Mouse (Mus musculus) embryo, embryonic 11.5 days (tissue): ENCODE data around the gene Mgat5b.

Experiments
- DNase-seq: peaks from one replicate; pipeline ENCODE4 v3.0.0-alpha.2; 2012; ENCODE audit warnings: low read depth, low spot score

Mgat5b gene

GRCm38 (mm10) chr11:116917361-116917760 lies 1.3 kb upstream of the Mgat5b start:
- no peak for DNase-seq

GRCm38 (mm10) chr11:116919186-116920020 lies 740 bp downstream of the Mgat5b start:
- DNase-seq = no peak

DNA sequence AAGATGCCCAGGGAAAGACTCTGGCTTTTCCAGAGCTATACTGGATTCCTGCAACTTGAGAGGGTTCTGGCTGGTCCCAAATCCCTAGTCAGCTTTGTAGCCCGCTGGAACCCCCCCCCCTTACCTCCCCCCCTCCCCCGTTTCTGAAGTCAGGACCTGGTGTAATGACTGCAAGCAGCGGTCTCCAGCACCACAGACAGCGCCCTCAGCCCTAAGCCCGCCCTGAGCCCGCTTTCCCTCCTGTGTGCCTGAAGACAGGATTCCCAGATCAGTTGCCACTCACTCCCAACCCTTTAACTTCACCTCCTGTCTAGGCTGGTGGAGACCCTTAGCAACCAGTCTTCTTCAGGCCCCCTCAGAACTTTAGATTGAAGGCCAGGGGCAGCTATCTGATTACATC lies 2.1 kb downstream of the Mgat5b start:
- DNase-seq = peak; percentile 43

GRCm38 (mm10) chr11:116922058-116922457 lies 3.4 kb downstream of the Mgat5b start:
- no peak for DNase-seq

GRCm38 (mm10) chr11:116928031-116928430 lies 9.4 kb downstream of the Mgat5b start:
- no peak for DNase-seq

GRCm38 (mm10) chr11:116934862-116935261 lies 16.2 kb downstream of the Mgat5b start:
- DNase-seq = no peak

DNA sequence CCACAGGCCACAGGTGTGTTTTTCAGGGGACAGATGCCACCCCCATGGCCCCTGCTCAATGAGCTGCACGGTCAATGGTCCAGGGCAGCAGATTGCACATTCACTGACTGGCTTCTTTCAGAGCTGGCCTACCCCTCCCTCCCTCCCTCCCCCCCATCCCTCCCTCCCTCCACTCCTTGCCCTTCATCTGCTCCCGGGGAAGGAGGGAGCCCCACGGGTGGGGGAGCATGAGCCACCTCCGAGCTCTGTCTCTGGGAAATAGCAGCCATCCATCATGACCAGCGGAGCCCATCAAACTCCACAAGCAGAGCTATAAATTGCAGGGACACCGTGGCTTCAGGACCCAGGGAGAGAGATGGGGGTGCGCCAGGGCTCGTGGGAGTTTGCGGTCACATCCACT lies 16.7 kb downstream of the Mgat5b start:
- DNase-seq = peak; percentile 46

DNA sequence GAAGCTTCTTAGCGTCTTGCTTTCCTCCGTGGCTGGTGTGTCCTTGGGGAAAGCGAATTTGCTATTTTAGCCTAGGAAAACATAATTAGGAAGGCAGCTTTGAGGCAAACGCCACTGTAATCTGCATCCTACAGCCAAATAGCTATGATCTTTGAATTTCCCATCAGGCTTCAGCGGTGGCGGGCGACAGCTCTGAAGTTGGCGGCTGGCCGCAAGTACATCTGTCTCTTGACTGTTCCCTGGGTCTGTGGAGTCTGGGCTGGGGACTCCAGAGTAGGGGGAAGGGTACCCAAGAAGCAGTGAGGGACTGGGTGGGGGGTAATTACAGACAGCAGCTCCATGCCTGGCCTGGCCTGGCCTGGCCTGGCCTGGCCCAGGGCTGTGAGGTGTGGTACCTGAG lies 17.3 kb downstream of the Mgat5b start:
- DNase-seq = no peak

GRCm38 (mm10) chr11:116937141-116937540 lies 18.5 kb downstream of the Mgat5b start:
- DNase-seq = no peak

DNA sequence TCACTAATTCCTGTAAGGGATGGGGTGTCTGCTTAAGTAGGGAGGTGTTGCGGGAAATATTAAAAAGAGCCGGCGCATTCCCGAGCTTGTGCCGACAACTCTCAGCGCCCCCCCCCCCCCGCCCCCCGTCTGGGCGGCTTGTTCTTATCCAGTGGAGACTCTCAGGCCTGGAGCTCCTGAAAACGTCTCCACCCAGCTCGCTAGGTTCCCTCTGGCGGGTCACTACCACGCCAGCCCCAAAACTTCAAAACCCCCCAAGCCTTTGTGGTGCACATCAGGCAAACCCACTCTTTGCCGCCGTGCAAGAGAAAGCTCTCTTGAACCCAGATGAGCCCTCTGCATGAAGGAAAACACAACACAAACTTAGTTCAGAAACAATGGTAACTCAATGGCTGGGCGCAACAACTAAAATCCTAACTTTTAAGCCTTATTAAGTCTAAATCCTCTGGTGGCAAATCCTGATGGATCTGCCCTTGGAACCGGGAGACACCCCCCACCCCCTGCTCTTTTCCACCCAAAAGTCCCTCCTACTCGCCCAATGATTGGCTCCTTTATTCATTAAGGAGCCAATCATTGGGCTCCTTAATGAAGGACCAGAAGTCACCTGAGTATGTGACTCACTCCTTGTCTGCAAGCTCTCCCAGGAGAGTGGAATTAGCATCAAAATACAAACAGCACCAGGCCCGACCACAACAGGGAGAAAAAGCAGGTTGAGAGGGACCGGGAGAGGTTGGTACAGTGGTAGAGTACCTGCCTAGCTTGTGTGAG lies 21.6 kb downstream of the Mgat5b start:
- DNase-seq = no peak

DNA sequence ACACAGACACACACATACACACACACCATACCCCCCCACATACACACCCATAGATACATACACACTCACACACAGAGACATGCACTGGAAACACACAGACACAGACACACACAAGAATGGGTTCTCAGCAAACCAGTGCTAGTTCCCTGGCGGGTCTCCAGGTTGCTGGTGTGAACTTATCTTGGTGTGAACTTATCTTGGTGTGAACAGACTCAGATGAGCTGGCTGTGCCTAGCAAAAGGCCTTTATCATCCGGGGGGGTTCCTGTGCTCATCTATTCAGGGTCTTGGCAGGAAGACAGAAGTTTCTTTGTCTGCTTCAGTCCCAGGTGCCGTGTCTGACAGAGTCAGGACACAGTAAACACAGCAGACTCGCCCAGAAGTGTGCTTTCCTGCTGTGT lies 25.7 kb downstream of the Mgat5b start:
- DNase-seq = no peak

DNA sequence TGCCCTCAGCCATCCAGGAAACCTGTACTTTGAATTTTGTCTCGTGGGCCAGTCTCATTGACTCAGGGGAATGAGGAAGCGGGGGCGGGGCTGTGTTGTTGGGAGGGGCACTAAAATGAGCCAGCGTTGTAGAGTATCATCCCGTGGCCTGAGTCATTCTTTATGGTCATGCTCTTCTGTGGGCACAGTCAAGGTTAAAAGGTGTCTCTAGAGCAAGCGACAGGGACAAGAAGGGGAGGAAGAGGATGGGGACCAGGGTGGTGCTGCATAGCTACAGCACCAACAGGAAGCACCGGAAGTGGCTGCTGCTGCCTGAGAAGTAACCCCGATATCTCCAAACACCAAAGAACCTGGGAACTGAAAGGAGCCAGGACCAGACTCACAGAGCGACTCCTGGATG lies 31.2 kb downstream of the Mgat5b start:
- no peak for DNase-seq

DNA sequence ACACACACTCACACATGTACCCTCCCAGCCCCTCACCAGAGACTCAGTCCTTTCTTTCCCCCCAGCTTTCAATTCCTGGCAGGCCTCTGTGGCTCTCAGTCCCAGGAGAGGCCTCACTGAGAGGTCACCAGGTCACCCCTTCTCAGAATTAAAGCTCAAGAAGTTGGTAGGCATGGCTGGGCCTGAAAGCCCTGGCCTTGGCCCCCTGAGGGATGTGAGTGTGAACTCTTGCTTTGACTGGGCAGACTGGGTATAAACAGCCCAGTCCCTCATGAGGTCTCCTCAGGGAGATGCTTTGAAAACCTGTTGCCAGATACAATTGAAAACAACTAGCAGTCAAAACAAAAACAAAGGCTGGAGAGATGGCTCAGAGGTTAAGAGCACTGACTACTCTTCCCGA lies 32.8 kb downstream of the Mgat5b start:
- DNase-seq = no peak

GRCm38 (mm10) chr11:116954231-116955118 lies 35.8 kb downstream of the Mgat5b start:
- DNase-seq = no peak

DNA sequence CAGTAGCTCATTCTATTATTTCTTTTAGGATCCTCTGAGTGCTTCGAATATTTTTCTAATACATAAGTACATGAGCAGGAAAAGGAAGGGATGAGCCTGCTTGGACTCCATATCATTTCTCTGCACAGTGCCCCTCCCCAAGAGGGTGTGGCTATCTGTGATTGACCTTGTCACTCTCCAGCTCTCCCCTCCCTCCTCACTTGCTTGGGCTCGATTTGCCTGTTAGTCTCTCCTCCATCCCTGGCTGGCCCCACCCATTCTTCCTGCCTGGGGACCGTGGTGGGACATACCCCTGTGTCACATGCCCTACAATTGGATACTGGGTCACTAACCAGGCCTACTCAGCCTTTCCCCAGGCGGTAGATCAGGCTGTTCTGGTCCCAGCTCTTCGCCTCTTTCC lies 39.9 kb downstream of the Mgat5b start:
- DNase-seq = no peak

DNA sequence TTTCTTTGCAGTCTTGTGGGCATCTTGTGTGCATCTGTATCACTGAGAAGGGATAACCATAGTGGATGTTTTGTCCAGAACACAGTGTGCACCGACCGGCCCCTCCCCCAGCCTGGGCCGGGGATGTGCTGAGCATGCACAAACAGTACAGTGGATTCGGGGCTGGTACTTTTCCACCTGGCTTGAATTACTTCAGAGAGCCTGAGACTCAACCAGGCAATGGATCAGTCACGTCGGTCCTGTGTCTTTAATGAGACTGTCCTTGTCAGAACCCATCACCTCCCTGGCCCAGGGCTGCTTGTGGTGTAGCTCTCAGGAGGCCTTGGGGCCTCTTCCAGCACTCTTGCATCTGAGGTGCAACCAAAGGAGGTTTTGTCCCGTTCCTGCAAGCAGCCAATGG lies 46.4 kb downstream of the Mgat5b start:
- DNase-seq = no peak

DNA sequence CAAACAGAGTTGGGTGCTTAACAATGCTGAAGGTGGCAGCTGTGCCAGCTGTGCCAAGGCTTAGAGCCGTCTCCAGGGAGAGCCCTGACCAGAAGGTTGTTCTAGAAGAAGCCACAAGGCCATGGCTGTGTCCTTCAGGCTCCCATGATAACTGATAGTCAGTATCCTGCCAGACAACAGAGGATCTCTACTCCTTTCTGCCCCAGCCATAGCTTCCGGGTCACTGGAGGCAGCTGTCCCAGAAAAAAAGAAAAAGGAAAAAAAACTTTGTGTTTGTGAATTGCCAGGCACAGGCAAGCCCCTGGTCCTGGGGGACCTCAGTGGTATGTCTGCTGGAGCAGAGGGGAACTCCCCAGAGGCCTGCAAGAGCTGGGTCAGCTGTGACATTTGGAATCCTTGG lies 47.3 kb downstream of the Mgat5b start:
- DNase-seq = no peak

GRCm38 (mm10) chr11:116968586-116968985 lies 49.9 kb downstream of the Mgat5b start:
- DNase-seq = no peak

- DNase-seq = no peak
Measured at GRCm38 (mm10) chr11:116969498-116969897, 50.8 kb downstream of the Mgat5b start.

DNA sequence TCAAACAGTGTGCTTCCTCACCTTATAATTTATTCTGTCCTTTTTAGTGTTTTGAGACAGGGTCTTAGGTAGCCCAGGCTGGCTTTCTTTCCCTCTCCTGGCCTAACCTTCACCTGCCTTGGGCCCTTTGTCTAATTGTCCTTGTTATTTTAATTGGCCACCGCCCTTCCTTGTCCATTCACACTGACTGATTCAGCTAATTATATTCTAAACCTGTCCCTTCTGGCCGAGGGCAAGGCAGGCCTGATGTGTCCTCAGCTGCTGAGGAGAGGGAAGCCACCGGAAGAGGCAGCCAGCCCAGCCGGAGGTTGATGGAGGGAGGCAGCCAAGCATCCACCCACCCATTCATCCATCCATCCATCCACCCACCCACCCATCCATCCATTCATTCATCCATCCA lies 52.2 kb downstream of the Mgat5b start:
- no peak for DNase-seq

DNA sequence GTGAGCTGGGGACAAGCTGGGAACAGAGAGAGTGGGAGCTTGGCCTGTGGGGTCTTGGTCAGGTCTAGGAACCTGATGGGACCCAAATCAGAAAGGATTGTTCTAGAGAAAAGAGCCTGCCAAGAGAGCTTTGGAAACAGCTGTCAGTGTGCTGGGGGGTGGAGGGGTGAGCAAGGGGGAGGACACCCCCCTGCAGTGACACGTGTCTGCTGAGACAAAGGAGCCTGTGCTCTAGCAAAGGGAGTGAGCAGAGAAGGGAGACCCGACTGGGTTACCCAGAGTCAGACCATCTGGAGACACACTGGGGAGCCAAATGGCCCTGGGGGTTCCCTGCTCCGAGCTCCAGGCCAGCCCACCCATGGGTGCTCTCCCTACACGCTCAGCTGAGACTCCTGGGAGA lies 54.2 kb downstream of the Mgat5b start:
- DNase-seq = no peak

DNA sequence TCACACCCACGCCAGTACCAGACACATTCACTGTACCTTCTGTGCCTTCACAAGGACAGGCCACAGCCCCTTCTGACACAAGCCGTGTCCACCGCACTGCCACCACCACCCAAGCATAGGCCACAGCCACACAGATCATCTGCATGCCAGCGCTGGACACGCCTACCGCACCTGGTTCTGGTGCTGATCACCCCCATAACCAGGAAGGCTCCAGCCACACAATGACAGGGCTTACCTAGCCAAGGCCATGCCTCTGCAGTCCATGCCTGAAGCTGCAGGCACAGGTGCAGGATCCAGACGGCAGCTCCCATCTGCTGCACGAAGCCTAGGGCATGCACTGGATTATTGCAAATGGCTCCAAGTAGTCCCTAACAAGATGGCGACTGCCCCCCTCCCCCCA lies 54.8 kb downstream of the Mgat5b start:
- no peak for DNase-seq
